Mouse (Mus musculus): ENCODE results near the gene Nr2c1. TPM values are rescaled to one million over a fixed set of nuclear protein-coding genes. Genes with fewer than 3 reads are reported as not detected.
A peak's percentile ranks its signal among the peaks of the same experiment; 100 is the strongest.

Gene Nr2c1
- 1 to 10 TPM; 5.5 to 5.9 (median 5.8) TPM for total RNA-seq (2022)

GRCm38 (mm10) chr10:94147756-94148531 is at the start of gene Nr2c1:
Nr2c1 (plus strand) TSS chr10:94148023.
- DNase-seq (ENCODE audit: low spot score in 2 of 2), result peak; percentile 90 to 92

GRCm38 (mm10) chr10:94098100-94098499 is 49.7 kb upstream of the Nr2c1 start:
- DNase-seq (ENCODE audit: low spot score in 2 of 2), result no peak

GRCm38 (mm10) chr10:94105498-94105897 is 42.3 kb upstream of the Nr2c1 start:
- no peak for DNase-seq (ENCODE audit: low spot score in 2 of 2)

GRCm38 (mm10) chr10:94107168-94107567 is 40.7 kb upstream of the Nr2c1 start:
- DNase-seq (ENCODE audit: low spot score in 2 of 2), result no peak

- DNase-seq (ENCODE audit: low spot score in 2 of 2), result no peak
Measured at GRCm38 (mm10) chr10:94107607-94108006, 40.2 kb upstream of the Nr2c1 start.

GRCm38 (mm10) chr10:94108791-94109190 is 39.0 kb upstream of the Nr2c1 start:
- no peak for DNase-seq (ENCODE audit: low spot score in 2 of 2)

GRCm38 (mm10) chr10:94110834-94111754 is 36.7 kb upstream of the Nr2c1 start:
- DNase-seq (ENCODE audit: low spot score in 2 of 2), result no peak

GRCm38 (mm10) chr10:94112207-94112606 is 35.6 kb upstream of the Nr2c1 start:
- no peak for DNase-seq (ENCODE audit: low spot score in 2 of 2)

GRCm38 (mm10) chr10:94115893-94116599 is 31.8 kb upstream of the Nr2c1 start:
- DNase-seq (ENCODE audit: low spot score in 2 of 2), result peak; percentile 66 to 68

GRCm38 (mm10) chr10:94116781-94117340 is 31.0 kb upstream of the Nr2c1 start:
- no peak for DNase-seq (ENCODE audit: low spot score in 2 of 2)

- no peak for DNase-seq (ENCODE audit: low spot score in 2 of 2)
Measured at GRCm38 (mm10) chr10:94117916-94118315, 29.9 kb upstream of the Nr2c1 start.

GRCm38 (mm10) chr10:94118993-94119392 is 28.8 kb upstream of the Nr2c1 start:
- no peak for DNase-seq (ENCODE audit: low spot score in 2 of 2)

- DNase-seq (ENCODE audit: low spot score in 2 of 2), result no peak
Measured at GRCm38 (mm10) chr10:94120676-94121075, 27.1 kb upstream of the Nr2c1 start.

GRCm38 (mm10) chr10:94122595-94122994 is 25.2 kb upstream of the Nr2c1 start:
- DNase-seq (ENCODE audit: low spot score in 2 of 2), result no peak

- DNase-seq (ENCODE audit: low spot score in 2 of 2), result no peak
Measured at GRCm38 (mm10) chr10:94123581-94123980, 24.2 kb upstream of the Nr2c1 start.

GRCm38 (mm10) chr10:94124376-94124775 is 23.4 kb upstream of the Nr2c1 start:
- no peak for DNase-seq (ENCODE audit: low spot score in 2 of 2)

- DNase-seq (ENCODE audit: low spot score in 2 of 2), result no peak
Measured at GRCm38 (mm10) chr10:94129680-94130119, 18.1 kb upstream of the Nr2c1 start.

- DNase-seq (ENCODE audit: low spot score in 2 of 2), result no peak
Measured at GRCm38 (mm10) chr10:94133081-94133480, 14.7 kb upstream of the Nr2c1 start.

- DNase-seq (ENCODE audit: low spot score in 2 of 2), result no peak
Measured at GRCm38 (mm10) chr10:94133674-94134073, 14.1 kb upstream of the Nr2c1 start.

GRCm38 (mm10) chr10:94134535-94135390 is 13.1 kb upstream of the Nr2c1 start:
- DNase-seq (ENCODE audit: low spot score in 2 of 2), result no peak
